Mouse (Mus musculus) liver, adult 2 months (tissue): ENCODE measurements around the gene Elof1. TPM values are rescaled to one million over a fixed set of nuclear protein-coding genes. Genes with fewer than 3 reads are reported as not detected.

Experiments
- DNase-seq: peaks from one replicate; pipeline ENCODE4 v3.0.0-alpha.2; 2011; ENCODE audit warnings: low read depth, low spot score; ENCODE audit errors: extremely low read depth
- H3K27ac ChIP-seq: fragments of 200-500 bp; replicated peaks from 2 replicates; pipeline ENCODE4 v1.5.1; 2012; ENCODE audit warnings: low read depth, mild to moderate bottlenecking, control low read depth, inconsistent platforms, low read length; ENCODE audit not compliant: insufficient read depth
- H3K27me3 ChIP-seq: fragments of 200-500 bp; 2 replicates; pipeline ENCODE4 v1.6.1; 2012; ENCODE audit warnings: mild to moderate bottlenecking, moderate library complexity, low read length, inconsistent platforms; ENCODE audit not compliant: control insufficient read depth, insufficient read depth
- H3K36me3 ChIP-seq: fragments of 200-500 bp; 2 replicates; pipeline ENCODE4 v1.6.1; 2012; ENCODE audit warnings: low read length, inconsistent platforms; ENCODE audit not compliant: control insufficient read depth, insufficient read depth
- H3K4me1 ChIP-seq: fragments of 200-500 bp; 2 replicates; pipeline ENCODE4 v1.6.1; 2011; ENCODE audit warnings: low read length; ENCODE audit not compliant: control insufficient read depth, insufficient read depth
- H3K4me3 ChIP-seq: fragments of 200-500 bp; 2 replicates; pipeline ENCODE4 v1.5.1; 2011; ENCODE audit warnings: low read depth, mild to moderate bottlenecking, control low read depth, low read length, moderate library complexity; ENCODE audit not compliant: insufficient read depth
- H3K79me2 ChIP-seq: fragments of 200-500 bp; 2 replicates; pipeline ENCODE4 v1.6.1; 2012; ENCODE audit warnings: inconsistent platforms, mild to moderate bottlenecking, low read length, moderate library complexity; ENCODE audit not compliant: control insufficient read depth, insufficient read depth
- H3K9ac ChIP-seq: fragments of 200-500 bp; 2 replicates; pipeline ENCODE4 v1.6.1; 2012; ENCODE audit warnings: low read depth, mild to moderate bottlenecking, control low read depth, inconsistent platforms, low read length
- CTCF ChIP-seq: fragments of 200-500 bp; IDR thresholded peaks from 2 replicates; pipeline ENCODE4 v1.5.1; 2011; ENCODE audit warnings: low read depth, low read length, control low read depth
- POLR2A ChIP-seq: fragments of 200-500 bp; IDR thresholded peaks from 2 replicates; pipeline ENCODE4 v1.6.1; 2011; ENCODE audit warnings: low read length, control low read depth; ENCODE audit not compliant: insufficient read depth; ENCODE audit errors: extremely low read depth
- WGBS: fragments of 180-500 bp; shearing (Covaris S2); methylation state at CpG from one replicate; pipeline ENCODE4 v1.1.7; 2018; 5-methylcytosine and 5-hydroxymethylcytosine counted together
- polyA plus RNA-seq: library from polyadenylated mRNA; depleted of rRNA; stranded (reverse); fragments of >200 nt; gene quantifications from 2 replicates; pipeline ENCODE4 v1.2.3, GENCODE M21; 2012
- total RNA-seq: library from RNA; depleted of rRNA; stranded (reverse); fragments of >200 nt; gene quantifications from 2 replicates; pipeline ENCODE4 v1.2.3, GENCODE M21; 2014

The Elof1 gene
- total and polyA plus RNA-seq, 2 experiments, result 46.2 to 108 TPM

- TF ChIP-seq CTCF (no peak), POLR2A (no peak)
- no peak overlapping the region for H3K27ac ChIP-seq
- H3K36me3 ChIP-seq, result peaks cover 14% of the 10 kb centered on the region
- no peaks in the 10 kb centered on the region for H3K27me3 ChIP-seq
- H3K9ac ChIP-seq, result no peak overlapping the region
- no peak for DNase-seq
- peaks cover 3% of the 10 kb centered on the region; the same call in 1 of the 2 replicates for H3K79me2 ChIP-seq
- WGBS, result 91% methylated on average over 4 of the region's 4 CpGs
- H3K4me1 ChIP-seq, result peaks cover 7% of the 10 kb centered on the region; the same call in 1 of the 2 replicates
- H3K4me3 ChIP-seq, result no peak overlapping the region
Observed at GRCm38 (mm10) chr9:22115635-22116034, 1.3 kb downstream of the Elof1 start.

GRCm38 (mm10) chr9:22108194-22108593, 8.8 kb downstream of the Elof1 start:
- Histone ChIP-seq H3K9ac (no peak overlapping the region), H3K4me3 (no peak overlapping the region), H3K4me1 (no peaks in the 10 kb centered on the region), H3K27me3 (no peaks in the 10 kb centered on the region), H3K36me3 (peaks cover 11% of the 10 kb centered on the region), H3K27ac (no peak overlapping the region), H3K79me2 (no peaks in the 10 kb centered on the region)
- DNase-seq, result no peak
- 89% methylated on average over 9 of the region's 9 CpGs for WGBS
- no peak for TF ChIP-seq CTCF
- no peak for TF ChIP-seq POLR2A

GRCm38 (mm10) chr9:22099922-22100321, 17.1 kb downstream of the Elof1 start:
- Histone ChIP-seq H3K9ac (no peak overlapping the region), H3K4me3 (no peak overlapping the region), H3K27ac (no peak overlapping the region), H3K27me3 (peaks cover 5% of the 10 kb centered on the region; the same call in 1 of the 2 replicates), H3K36me3 (no peaks in the 10 kb centered on the region), H3K4me1 (no peaks in the 10 kb centered on the region), H3K79me2 (no peaks in the 10 kb centered on the region)
- no peak for TF ChIP-seq CTCF
- no peak for DNase-seq
- WGBS, result 14% methylated on average over 18 of the region's 18 CpGs

GRCm38 (mm10) chr9:22098993-22099696, 17.8 kb downstream of the Elof1 start, which contains the start of gene Cnn1:
Gene Cnn1, plus strand, starts transcription at chr9:22099216.
- H3K4me3 ChIP-seq, result no peak within 1 kb of the TSS
- peaks cover 5% of the 10 kb centered on the region; the same call in 1 of the 2 replicates for H3K27me3 ChIP-seq
- H3K79me2 ChIP-seq, result no peaks in the 10 kb centered on the region
- 12% methylated on average over 14 of the region's 14 CpGs for WGBS
- no peak within 1 kb of the TSS for H3K9ac ChIP-seq
- no peak within 1 kb of the TSS for H3K27ac ChIP-seq
- no peaks in the 10 kb centered on the region for H3K36me3 ChIP-seq
- TF ChIP-seq CTCF (no peak), POLR2A (no peak)
- no peaks in the 10 kb centered on the region for H3K4me1 ChIP-seq
- no peak for DNase-seq

- Histone ChIP-seq H3K79me2 (no peaks in the 10 kb centered on the region), H3K9ac (peak overlapping the region; percentile 30; the same call in 1 of the 2 replicates), H3K27ac (no peak overlapping the region), H3K4me1 (no peaks in the 10 kb centered on the region), H3K27me3 (peaks cover 5% of the 10 kb centered on the region; the same call in 1 of the 2 replicates), H3K4me3 (peak overlapping the region; percentile 32; the same call in 1 of the 2 replicates), H3K36me3 (no peaks in the 10 kb centered on the region)
- 2% methylated on average over 24 of the region's 24 CpGs for WGBS
- peak; percentile 31 for DNase-seq
- no peak for TF ChIP-seq POLR2A
- peak; percentile 81 for TF ChIP-seq CTCF
Observed at GRCm38 (mm10) chr9:22095854-22096307, 21.1 kb downstream of the Elof1 start.

GRCm38 (mm10) chr9:22092746-22093145, 24.2 kb downstream of the Elof1 start:
- Histone ChIP-seq H3K27ac (no peak overlapping the region), H3K9ac (no peak overlapping the region), H3K27me3 (no peaks in the 10 kb centered on the region), H3K36me3 (no peaks in the 10 kb centered on the region), H3K79me2 (no peaks in the 10 kb centered on the region), H3K4me1 (no peaks in the 10 kb centered on the region), H3K4me3 (no peak overlapping the region)
- TF ChIP-seq POLR2A, result no peak
- TF ChIP-seq CTCF, result no peak
- DNase-seq, result no peak
- 86% methylated on average over 6 of the region's 6 CpGs for WGBS
